Mouse (Mus musculus): ENCODE results near the gene Chsy1. TPM values are rescaled to one million over a fixed set of nuclear protein-coding genes. Genes with fewer than 3 reads are reported as not detected.
A peak's percentile ranks its signal among the peaks of the same experiment; 100 is the strongest.

The Chsy1 gene
- 22.5 and 23.7 TPM in 2 replicates for polyA plus RNA-seq (2015; fragmentation: Nextera tagmentation; extraction: Ambion mirVana)

- peak; percentile 79 for ATAC-seq
- Histone ChIP-seq H3K9ac (replicated peaks; ENCODE audit: low read depth) (peak within 1 kb of the TSS; percentile 81), H3K27ac (ENCODE audit: low read length) (peak within 1 kb of the TSS; percentile 86), H3K4me1 (ENCODE audit: insufficient read depth, low read depth, low read length) (peaks cover 16% of the 10 kb centered on the region; the same call in 1 of the 2 replicates), H3K4me2 (replicated peaks; ENCODE audit: low read depth, low read length) (peak within 1 kb of the TSS; percentile 89), H3K27me3 (replicated peaks; ENCODE audit: insufficient read depth, low read length) (no peaks in the 10 kb centered on the region), H3K9me3 (ENCODE audit: low read length) (no peaks in the 10 kb centered on the region), H3K36me3 (ENCODE audit: insufficient read depth, low read length) (no peaks in the 10 kb centered on the region), H3K4me3 (ENCODE audit: low read depth, low read length) (peak within 1 kb of the TSS; percentile 74)
- DNase-seq (ENCODE audit: low spot score): peak; percentile 93
- under 1% methylated on average over 88 of the region's 123 CpGs for WGBS
- TF ChIP-seq CTCF (IDR thresholded peaks at IDR 0.05): no peak
Measured at GRCm38 (mm10) chr7:66108961-66109854, at the start of gene Chsy1. TSS of gene Chsy1 (plus strand) at chr7:66109515.

- H3K4me1 ChIP-seq (ENCODE audit: insufficient read depth, low read depth, low read length): peaks cover 6% of the 10 kb centered on the region; the same call in 1 of the 2 replicates
- ATAC-seq: peak; percentile 96
- H3K27me3 ChIP-seq (replicated peaks; ENCODE audit: insufficient read depth, low read length): no peaks in the 10 kb centered on the region
- peak overlapping the region; percentile 90 for H3K4me2 ChIP-seq (replicated peaks; ENCODE audit: low read depth, low read length)
- DNase-seq (ENCODE audit: low spot score): peak; percentile 92
- H3K9ac ChIP-seq (replicated peaks; ENCODE audit: low read depth): peak overlapping the region; percentile 85
- H3K36me3 ChIP-seq (ENCODE audit: insufficient read depth, low read length): no peaks in the 10 kb centered on the region
- H3K9me3 ChIP-seq (ENCODE audit: low read length): no peaks in the 10 kb centered on the region
- H3K27ac ChIP-seq (ENCODE audit: low read length): no peak overlapping the region
- TF ChIP-seq CTCF (IDR thresholded peaks at IDR 0.05) (peak; percentile 23), EP300 (IDR thresholded peaks at IDR 0.05) (no peak)
- peak overlapping the region; percentile 87 for H3K4me3 ChIP-seq (ENCODE audit: low read depth, low read length)
- WGBS: 2% methylated on average over 56 of the region's 64 CpGs
Measured at GRCm38 (mm10) chr7:66060066-66060956, 49.0 kb upstream of the Chsy1 start.

GRCm38 (mm10) chr7:66061057-66061456 lies 48.3 kb upstream of the Chsy1 start:
- Histone ChIP-seq H3K4me1 (ENCODE audit: insufficient read depth, low read depth, low read length) (peaks cover 6% of the 10 kb centered on the region; the same call in 1 of the 2 replicates), H3K9me3 (ENCODE audit: low read length) (no peaks in the 10 kb centered on the region), H3K4me3 (ENCODE audit: low read depth, low read length) (peak overlapping the region; percentile 87), H3K27ac (ENCODE audit: low read length) (no peak overlapping the region), H3K9ac (replicated peaks; ENCODE audit: low read depth) (peak overlapping the region; percentile 85), H3K36me3 (ENCODE audit: insufficient read depth, low read length) (0 out of 2 replicates have a peak, but pooled peaks cover under 1% of the 10 kb centered on the region), H3K4me2 (replicated peaks; ENCODE audit: low read depth, low read length) (peak overlapping the region; percentile 90), H3K27me3 (replicated peaks; ENCODE audit: insufficient read depth, low read length) (no peaks in the 10 kb centered on the region)
- WGBS: 1% methylated on average over 14 of the region's 14 CpGs
- TF ChIP-seq CTCF (IDR thresholded peaks at IDR 0.05): no peak
- no peak for TF ChIP-seq EP300 (IDR thresholded peaks at IDR 0.05)
- DNase-seq (ENCODE audit: low spot score): no peak
- no peak for ATAC-seq

- Histone ChIP-seq H3K36me3 (ENCODE audit: insufficient read depth, low read length) (peaks cover 20% of the 10 kb centered on the region), H3K4me1 (ENCODE audit: insufficient read depth, low read depth, low read length) (peaks cover 7% of the 10 kb centered on the region), H3K9ac (replicated peaks; ENCODE audit: low read depth) (no peak overlapping the region), H3K4me2 (replicated peaks; ENCODE audit: low read depth, low read length) (no peak overlapping the region), H3K27ac (ENCODE audit: low read length) (no peak overlapping the region), H3K4me3 (ENCODE audit: low read depth, low read length) (no peak overlapping the region), H3K27me3 (replicated peaks; ENCODE audit: insufficient read depth, low read length) (no peaks in the 10 kb centered on the region), H3K9me3 (ENCODE audit: low read length) (no peaks in the 10 kb centered on the region)
- ATAC-seq: no peak
- DNase-seq (ENCODE audit: low spot score): no peak
- WGBS: 60% methylated on average over 2 of the region's 2 CpGs
- no peak for TF ChIP-seq EP300 (IDR thresholded peaks at IDR 0.05)
Measured at GRCm38 (mm10) chr7:66076411-66076810, 32.9 kb upstream of the Chsy1 start.

GRCm38 (mm10) chr7:66079364-66080230 lies 29.7 kb upstream of the Chsy1 start, which contains the start of gene Selenos:
TSS of gene Selenos (plus strand) at chr7:66079649.
- TF ChIP-seq CTCF (IDR thresholded peaks at IDR 0.05): no peak
- no peak for TF ChIP-seq EP300 (IDR thresholded peaks at IDR 0.05)
- Histone ChIP-seq H3K9me3 (ENCODE audit: low read length) (no peaks in the 10 kb centered on the region), H3K4me3 (ENCODE audit: low read depth, low read length) (peak within 1 kb of the TSS; percentile 68), H3K27me3 (replicated peaks; ENCODE audit: insufficient read depth, low read length) (no peaks in the 10 kb centered on the region), H3K4me2 (replicated peaks; ENCODE audit: low read depth, low read length) (peak within 1 kb of the TSS; percentile 88), H3K36me3 (ENCODE audit: insufficient read depth, low read length) (peaks cover 26% of the 10 kb centered on the region), H3K27ac (ENCODE audit: low read length) (peak within 1 kb of the TSS; percentile 82), H3K4me1 (ENCODE audit: insufficient read depth, low read depth, low read length) (peaks cover 7% of the 10 kb centered on the region), H3K9ac (replicated peaks; ENCODE audit: low read depth) (peak within 1 kb of the TSS; percentile 67)
- DNase-seq (ENCODE audit: low spot score): peak; percentile 98
- WGBS: under 1% methylated on average over 59 of the region's 65 CpGs
- peak; percentile 100 for ATAC-seq
